Mouse (Mus musculus): ENCODE data around the gene Gm21915. TPM values are rescaled to one million over a fixed set of nuclear protein-coding genes. Genes with fewer than 3 reads are reported as not detected.

Gm21915 gene
- not detected for total RNA-seq (2021)

DNA sequence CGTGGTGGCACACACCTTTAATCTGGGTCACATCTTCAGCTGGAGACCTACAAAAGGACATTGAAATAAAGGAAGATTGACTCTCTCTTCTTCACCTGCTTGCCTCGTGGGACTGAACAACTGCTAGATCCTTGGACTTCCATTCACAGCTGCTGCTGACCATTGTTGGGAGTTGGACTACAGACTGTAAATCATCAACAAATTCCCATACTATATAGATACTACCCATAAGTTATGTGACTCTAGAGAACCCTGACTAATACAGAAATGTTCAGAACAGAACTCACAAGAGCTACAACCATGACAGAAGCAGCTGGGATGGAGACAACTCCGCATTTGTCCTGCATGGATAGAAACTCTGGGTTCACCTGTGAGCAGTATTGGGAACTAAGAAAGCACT, at the start of gene Gm21915:
TSS of gene Gm21915 (plus strand) at position 301 of the 400 bp plus-strand sequence.
- DNase-seq, result no peak

DNA sequence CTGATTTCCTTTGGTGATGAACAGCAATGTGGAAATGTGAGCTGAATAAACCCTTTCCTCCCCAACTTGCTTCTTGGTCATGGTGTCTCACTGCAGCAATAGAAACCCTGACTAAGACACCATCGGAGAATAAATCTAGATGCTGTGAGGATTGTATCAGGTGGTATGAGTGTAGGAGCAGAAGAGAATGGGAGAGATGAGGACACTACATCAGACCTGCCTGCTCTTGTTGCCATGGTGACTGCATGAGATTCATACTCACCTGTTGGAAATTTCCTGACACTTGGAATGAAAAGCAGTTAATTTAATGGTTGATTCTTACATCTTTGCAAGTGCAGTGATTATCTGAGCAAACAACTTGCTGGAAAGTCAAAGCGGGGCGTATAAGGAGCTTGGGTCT, 48.1 kb upstream of the Gm21915 start:
- DNase-seq, result no peak

DNA sequence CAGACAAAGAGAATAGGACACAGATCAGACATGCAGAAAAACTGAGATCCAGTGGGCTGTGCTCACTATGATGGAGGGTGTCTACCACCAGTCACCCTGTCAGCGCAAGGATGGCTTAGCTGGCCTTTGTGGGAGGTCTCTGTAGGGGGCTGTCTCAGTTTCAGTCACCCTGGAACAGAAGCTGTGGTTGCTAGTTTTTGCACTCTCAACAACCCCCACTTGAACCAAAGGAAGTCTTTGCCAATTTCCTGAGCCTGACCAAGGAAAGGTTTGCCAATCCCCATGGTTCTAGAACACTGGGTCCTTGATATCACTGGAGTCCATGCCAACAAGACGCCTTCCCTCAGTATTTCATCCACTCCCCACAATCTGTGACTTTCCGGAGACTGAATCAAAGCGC, 47.6 kb upstream of the Gm21915 start:
- no peak for DNase-seq

DNA sequence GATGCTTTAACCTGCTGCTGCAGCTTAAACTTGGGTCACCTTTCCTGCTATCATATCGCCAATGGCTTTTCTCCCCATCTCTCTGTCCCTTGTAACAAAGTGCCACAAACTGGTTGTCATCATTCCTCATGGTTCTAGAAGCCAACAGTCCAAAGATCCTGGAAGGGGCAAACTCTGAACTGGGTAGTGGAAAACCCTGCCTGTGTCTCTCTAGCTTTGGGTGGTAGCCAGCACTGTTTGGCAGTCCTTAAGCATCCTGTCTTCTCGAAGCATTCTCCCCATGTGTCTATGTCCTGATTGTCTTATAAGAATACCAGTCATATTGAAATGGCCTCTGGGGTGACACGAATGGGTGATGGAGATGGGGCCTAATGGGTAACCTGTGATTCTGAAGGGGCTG, 45.1 kb upstream of the Gm21915 start:
- DNase-seq, result no peak

DNA sequence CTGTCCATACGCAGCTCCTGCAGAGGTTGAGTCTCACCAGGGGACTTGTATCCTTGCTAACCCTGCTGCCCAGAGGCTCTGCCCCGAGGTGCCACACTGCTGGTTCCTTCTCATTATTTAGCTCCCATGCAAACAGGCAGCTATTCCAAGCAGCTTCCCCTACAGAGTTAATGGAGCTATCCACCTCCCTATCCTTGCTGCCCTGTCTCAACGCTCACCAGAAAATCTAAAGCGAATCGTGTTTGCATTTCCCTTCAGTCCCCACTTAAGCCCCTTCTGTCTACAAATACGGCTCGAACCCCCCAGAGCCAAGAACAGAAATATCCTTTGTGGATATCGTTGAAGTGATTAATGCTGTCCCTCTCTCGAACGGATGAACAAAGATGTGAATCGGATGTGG, 43.8 kb upstream of the Gm21915 start:
- DNase-seq, result no peak

DNA sequence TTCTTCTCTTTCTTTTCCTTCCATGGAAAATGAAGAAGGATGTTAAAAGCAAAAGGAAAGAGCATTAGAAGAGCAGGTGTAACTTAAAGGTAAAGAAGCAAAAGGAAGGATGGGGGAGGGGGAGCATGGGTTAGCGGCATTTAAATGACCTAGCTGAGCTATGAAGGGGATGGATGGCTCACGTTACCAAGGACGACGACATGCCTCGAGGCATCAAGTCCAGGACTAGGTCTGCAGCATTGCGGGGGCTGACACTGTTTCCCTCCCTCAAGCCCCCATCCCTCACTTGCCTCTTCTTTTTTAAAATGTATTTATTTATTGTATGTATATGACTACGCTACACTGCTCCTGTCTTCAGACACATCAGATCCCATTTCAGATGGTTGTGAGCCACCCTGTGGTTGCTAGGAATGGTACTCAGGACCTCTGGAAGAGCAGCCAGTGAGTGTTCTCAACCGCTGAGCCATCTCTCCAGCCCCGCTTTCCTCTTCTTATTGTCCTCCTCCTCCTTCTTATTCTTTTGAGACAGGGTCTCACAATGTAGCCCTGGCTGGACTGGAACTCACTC, 43.2 kb upstream of the Gm21915 start:
- DNase-seq, result no peak

DNA sequence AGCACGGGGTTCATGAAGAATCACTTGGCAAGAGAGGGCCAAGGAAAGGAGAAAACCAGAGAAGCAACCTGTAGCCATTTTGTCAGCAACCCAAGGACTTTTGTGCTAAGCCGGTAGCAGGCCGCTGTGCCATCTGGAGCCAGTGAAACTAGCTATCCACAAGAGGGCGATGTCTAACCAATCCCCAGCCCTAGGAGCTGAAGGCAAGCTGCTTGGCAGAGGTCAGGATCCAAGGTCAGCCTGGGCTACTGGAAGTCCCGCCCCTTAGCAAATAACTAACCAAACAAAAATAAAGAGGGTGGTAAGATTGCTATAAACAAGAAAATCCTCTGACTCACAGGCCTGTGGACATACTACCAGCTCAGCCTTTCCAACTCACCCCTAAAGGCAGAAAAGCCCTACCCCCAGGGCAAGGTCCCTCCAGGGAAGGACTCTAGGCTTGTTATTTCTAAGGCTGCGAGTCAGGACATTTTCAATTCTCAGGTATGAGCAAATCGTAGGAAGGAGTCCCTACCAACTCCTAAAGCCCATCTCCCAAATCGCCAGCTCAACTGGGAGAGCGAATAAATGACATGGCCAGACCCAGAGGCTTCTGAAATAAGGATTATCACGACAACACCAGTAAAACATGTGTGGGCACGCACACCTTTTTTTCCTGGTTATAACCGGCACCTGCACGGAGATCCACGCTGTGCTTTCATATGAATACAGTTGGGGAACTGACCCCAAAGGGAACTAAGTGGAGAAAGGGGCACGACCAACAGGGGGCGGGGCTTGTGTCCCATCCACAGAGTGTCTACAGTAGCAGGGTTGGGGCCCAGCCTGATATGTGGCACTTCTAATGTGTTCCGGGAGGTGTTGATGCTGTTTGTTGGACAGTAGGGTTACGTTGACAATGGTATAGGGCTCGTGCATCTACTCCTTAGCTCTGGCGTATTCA, 42.0 kb upstream of the Gm21915 start:
- DNase-seq, result peak; percentile 60

DNA sequence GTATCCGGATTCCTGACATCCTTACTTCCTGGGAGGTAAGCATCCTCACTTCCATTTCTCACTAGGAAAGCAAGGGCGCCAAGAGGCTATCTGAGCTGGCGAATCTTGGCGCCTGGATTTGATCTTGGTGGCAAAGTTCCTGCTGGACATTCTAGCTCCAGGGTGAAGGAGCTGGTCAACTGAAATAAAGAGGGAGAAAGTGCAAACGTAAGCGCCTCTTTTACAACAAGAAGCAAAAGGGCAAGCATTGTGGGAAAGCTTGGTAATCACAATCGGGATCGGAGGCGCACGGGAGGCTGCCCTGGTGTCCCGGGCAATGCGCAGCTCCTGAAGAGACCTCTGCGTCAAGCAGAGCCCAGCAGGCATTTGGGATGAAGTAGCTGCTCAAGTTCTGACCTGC, 41.0 kb upstream of the Gm21915 start:
- DNase-seq, result no peak

DNA sequence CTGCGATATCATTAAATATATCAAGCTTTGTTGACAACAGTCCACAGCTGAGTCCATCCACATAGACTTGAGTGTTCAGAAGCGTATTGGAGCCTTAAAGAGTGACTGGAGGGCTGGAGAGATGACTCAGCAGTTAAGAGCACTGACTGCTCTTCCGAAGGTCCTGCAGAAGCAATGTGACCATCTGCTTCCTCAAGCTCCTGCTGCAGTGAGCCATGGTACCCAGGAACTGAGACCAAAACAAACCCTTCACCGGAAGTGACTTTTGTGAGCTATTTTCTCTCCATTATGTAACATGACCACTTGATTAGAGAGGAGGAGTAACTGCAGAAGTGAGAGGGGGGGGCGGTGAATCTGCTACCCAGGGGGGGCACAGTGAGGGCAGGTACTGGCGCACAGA, 39.3 kb upstream of the Gm21915 start:
- no peak for DNase-seq

DNA sequence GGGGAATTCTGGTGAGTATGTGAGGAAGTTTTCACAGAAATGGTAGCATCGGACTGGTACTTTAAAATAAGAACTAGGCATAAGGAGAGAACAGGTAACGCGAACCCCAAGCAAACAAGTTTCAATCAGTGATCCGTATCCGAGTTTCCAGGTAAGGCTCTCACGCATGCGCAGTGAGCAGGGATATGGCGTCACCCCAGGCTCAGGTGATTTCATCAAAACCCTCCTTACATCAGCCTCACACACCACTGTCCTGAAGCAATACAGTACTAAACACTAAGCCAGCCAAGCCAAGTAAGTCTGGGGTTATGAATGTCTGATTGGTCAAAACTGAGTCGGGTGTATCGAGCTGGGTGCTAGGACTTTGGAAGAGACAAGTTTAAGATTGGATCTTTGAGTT, 38.9 kb upstream of the Gm21915 start:
- no peak for DNase-seq

DNA sequence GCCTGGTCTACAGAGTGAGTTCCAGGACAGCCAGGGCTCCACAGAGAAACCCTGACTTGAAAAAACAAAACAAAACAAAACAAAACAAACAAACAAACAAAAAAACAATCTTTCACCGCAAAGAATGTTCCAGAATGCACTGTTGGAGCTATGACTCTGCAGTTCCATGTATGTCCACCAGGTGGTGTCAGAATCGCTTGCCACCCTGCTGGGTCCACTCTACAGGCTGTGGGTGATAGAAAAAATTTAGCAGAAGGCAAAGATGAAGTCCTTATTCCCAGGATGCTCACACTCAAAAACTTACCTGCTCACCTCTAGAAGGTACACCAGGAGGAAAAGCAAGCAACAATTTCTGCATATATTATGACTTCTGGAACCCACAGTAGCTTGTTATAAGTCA, 34.4 kb upstream of the Gm21915 start:
- DNase-seq, result peak; percentile 80

DNA sequence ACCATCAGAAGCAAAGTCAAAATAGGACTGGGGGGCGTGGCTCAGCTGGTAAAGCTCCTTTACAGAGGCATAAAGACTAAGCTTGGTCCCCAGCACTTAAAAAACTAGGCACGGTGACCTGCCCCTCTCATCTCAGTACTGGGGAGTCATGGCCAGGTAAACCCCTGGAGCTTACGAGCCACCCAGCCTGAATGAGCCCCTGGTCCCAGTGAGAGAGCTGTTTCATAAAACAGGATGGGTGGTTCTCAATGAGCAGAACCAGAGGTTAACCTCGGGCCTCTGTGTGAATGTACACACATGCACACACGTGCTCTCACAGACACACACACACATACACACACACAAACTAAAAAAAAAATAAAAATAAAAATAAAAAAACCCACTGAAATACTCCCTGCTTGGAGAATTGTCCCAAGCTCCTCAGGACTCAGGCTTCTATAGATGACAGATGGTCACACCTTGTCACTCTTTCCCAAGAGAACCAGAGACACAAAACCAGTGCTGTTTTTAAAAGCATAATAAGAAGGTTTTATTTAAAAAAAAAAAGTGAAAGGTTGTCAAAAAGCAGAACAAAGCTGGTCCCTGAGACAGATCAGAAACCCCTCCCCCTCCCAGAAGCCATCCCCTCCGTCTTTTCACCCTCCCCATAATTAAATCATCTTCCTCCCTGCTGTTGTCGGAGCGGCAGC, 32.6 kb upstream of the Gm21915 start:
- no peak for DNase-seq

DNA sequence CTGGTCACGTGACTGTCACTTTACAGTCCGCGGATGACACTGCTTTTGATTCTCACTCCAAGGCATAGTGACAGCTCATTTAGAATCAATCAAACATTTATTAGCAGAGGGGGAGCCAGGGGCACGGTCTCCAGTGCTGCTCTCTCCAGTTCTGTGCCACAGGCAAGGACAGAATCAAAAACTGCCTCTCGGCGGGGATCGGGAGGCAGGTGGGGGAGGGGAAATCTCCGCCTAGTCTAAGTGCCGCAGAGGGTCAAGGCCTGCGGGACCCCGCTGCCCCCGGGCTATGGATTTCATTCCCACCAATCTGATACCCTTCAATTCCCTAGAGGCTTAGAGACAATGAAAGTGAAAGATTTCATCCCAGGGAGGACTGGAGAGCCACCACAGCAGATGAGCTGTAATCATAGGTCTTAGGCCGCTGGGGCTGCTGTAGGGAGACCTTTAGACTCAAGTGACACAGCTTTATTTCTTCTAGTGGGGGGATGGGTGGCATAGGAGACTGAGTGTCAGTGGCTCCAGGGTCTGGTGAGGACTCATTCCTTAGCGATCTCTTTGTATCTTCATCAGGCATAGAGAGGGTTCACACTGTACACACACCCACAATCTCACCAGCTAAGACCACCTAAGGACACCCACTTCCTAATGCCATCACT, 31.9 kb upstream of the Gm21915 start:
- DNase-seq, result peak; percentile 43

DNA sequence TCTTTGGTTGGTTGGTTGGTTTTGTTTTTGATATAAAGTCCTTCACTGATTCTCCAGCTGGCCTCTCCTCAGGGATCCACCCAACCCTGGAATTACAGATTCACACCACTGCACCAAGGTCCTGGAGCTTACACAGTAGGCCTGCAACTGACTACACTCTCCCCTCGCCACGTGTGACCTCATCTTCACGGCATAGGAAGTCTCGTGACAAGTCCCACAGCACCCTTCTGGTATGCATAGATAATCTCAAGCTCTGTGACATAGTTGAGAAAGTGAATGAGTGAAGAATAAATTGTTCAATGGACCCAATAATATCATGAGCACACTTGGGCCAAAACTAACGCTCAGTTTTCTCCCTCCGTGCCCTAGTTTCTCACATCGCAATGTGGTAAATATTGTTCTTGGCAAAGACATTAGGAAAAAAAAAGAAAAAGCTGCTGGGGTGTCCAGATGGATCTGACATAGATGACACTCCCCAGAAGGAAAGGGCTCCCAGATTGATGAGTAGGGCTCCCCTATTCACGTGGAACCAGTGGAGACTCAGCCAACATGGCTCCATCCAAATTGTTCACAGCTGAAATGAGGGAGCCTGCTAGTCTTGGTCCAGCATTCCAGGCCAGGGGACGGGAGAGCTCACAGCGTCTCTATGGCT, 30.8 kb upstream of the Gm21915 start:
- DNase-seq, result no peak

DNA sequence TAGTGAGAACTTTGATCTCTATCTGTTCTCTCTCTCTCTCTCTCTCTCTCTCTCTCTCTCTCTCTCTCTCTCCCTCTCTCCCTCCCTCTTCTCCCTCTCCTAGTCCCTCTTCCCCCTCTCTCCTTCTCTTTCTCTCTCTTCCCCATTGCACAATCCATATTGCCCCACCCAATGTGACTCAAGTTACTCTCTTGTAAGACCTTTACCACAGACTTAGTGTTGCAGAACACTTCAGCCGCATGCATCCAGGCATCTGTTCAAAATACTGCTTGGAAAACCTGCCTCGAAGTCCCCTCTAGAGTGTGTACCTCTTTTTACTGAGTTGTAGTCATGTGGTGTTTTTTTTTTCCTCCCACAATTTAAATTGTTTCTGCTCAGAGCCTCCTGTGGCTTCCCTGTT, 29.1 kb upstream of the Gm21915 start:
- DNase-seq, result no peak

DNA sequence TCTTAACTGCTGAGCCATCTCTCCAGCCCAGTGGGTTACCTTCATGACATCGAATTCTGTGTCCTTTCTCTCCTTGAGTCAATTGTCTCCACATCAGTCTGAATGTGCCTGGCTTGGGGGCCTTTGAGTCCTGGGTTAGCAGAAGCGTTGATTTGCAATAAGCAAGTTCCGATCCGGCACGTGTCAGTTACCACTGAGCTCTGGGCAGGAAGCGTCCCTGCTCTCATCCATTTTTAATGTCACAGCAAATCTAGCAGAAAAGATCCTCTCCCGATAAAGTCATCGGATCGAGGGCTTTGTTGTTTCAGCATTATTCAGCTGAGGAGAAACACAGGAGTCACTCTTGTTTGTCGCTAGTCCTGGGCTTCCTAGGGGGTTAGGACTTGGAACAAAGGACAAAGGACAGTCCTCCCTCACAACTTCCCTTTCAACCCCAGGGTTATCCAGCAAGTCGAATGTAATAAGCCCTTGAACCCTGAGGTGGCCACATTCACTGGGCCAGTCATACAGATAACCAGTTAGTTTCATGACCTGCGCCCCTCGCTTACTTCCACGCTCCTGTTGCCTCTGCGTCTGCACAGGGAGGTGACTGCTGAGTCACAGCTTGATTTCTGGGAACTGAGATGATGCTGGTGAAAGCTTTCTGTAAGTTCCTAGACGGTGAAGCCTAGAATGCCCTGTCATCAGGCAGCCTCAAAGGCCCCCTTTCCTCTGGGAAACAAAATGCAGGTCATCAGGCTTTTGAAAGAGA, 27.8 kb upstream of the Gm21915 start:
- no peak for DNase-seq

DNA sequence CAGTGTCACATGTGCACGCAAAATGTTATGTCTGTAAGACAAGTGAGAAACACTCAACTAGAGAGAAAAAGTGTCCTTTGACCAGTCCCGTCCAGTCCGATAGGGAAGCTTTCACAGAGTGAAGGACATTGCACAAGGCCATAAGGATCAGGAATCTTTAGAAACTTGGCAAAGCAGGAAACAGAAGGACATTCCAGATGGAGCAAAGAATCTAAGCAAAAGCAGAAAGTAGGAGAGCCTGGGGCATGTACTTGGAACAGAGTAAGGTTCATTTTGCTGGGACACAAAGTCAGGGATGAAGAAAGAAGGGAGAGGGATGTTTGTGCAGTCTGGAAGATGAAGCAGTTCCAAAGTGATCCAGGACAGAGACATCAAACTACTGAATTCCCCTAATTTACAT, 21.0 kb upstream of the Gm21915 start:
- DNase-seq, result no peak

DNA sequence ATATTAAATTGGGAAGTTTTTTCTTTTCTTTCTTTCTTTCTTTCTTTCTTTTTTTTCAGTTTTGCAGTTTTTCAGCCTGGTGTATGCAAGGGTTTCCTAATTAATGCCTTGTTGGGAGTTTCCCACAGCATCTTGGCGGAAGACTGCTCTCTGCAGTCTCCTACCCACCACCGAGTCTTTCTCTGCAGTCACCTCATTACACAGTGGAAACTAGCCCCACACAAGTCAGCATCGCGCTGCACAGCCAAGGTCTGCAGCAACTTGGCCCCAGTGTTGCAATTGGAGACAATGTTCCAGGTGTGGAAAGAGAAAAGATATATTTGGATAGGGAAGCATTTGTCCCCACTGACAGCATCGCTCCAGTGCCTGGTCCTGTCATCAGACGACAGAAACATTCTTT, 20.4 kb upstream of the Gm21915 start:
- DNase-seq, result no peak

DNA sequence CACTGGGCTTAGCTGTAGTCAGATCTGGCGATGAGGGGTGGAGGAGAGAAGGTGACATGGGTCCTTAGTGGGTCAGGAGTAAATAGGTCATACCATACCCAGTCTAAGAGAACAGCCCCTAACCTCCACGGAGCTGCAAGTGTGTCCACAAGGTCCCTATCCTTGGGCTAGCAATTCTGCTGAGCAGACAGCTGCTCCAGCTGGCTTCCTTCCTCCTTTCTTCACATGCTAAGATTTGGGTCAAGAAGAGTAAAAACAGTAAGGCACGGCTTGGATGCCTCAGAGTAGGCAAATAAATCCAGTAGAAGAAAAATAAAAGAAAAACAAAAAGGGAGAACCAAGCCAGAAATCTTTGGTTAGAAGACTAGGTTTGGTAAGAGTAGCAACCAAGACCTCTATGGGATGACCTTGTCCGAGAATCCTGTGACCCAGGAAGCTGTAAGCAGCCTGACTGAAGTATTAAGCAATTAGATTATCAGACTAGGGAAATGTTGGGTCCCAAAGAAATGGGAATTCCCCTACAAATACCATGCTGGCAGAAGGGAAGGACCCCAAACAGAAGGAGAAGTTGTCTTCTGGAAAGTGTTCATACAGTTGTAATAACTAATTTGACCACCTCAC, 19.1 kb upstream of the Gm21915 start:
- no peak for DNase-seq

DNA sequence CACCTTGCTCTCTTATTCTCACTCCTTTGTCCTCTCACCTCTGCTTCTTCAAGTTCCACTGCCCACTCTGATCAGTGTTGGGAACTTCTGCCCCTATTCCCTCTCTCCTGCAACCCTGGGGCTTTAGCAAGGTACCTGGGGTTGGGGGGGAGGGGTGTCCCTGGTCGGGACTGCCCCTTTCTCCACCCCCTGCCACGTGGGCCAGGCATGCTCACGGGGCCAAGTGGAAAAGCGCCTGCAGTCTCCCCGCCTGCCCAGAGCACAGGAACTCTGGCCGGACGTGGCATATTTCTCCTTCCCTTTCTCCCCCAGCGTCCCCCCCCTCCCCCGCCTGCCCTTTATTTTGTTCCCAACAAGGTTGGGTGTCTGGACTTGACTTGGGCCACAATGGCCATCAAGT, 17.7 kb upstream of the Gm21915 start:
- DNase-seq, result no peak

DNA sequence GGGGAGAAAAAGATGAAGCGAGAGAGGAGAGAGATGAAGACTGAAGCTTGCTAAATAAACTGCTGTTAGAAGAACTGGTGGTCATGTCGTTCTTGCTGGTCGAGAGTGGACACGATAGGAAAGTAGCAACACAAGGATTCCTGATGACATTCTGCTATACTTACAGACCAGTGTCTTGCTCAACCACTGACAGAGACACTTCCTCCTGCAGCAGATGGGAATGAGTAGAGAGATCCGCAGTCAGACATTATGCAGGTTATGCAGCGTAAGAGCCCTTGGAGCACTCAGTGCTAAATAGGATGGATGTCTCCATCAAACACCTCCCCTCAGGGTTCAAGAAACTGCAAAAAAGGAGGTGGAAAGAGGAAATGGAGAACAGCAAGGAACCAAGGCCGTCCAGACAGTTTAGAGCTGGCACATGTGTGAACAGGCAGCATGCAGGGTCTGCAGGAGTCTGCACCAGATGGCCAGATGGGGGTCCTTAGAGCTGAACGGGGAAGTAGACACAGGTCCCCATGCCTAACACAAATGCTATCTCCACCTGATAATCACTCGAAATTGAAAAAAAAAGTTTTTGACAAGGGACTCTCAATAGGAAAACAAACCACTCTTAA, 4.1 kb upstream of the Gm21915 start:
- DNase-seq, result no peak
